In the genomic region with DNA sequence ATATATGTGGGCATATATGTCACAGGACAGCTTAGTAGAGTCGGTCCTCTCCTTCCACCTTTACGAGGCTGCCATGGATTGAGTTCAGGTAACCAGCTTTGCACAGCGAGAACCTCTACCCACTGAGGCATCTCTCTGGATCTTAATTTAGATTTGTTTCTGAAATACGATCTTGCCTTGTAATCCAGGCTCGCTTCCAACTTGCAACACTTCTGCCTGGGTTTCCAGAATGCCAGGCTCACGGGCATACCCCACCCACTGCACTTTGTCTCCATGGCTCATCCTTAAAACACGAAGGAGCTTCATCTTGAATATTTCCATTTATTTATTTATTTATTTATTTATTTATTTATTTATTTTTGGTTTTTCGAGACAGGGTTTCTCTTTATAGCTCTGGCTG, we compare ENCODE assay signal across 29 mouse cellular contexts.
DNase-seq lines count a peak whose midpoint lies in the region; ATAC-seq and TF ChIP-seq lines count a peak whose summit lies in the region.
"Had no signal": no experiment of that assay in that cellular context is flagged by ENCODE, and none has a peak within 500 bp of the region (broad histone marks: within the 10 kb centered on the region; RNA-seq: fewer than 3 reads in every experiment).

No protein-coding gene starts in this region.

- H3K36me3 ChIP-seq in midbrain, embryonic 11.5 days (ENCODE audit: control insufficient read depth, insufficient read depth, low read length) = no peaks in the 10 kb centered on the region
- H3K36me3 ChIP-seq in midbrain, embryonic 15.5 days (replicated peaks) = no peaks in the 10 kb centered on the region
- H3K36me3 ChIP-seq in liver, postnatal 0 days (replicated peaks; ENCODE audit: insufficient read depth, low read length) = no peaks in the 10 kb centered on the region
- H3K36me3 ChIP-seq: embryonic facial prominence, embryonic 12.5 days; embryonic facial prominence, embryonic 15.5 days; forebrain, embryonic 12.5 days; forebrain, embryonic 15.5 days; G1E; heart, embryonic 12.5 days; heart, embryonic 15.5 days; hindbrain, embryonic 12.5 days; hindbrain, embryonic 15.5 days had no signal

- no peak overlapping the region for H3K9ac ChIP-seq in midbrain, embryonic 11.5 days (ENCODE audit: low read length)
- H3K9ac ChIP-seq in midbrain, embryonic 15.5 days = no peak overlapping the region
- H3K9ac ChIP-seq in liver, postnatal 0 days (replicated peaks) = no peak overlapping the region
- H3K9ac ChIP-seq: embryonic facial prominence, embryonic 12.5 days; embryonic facial prominence, embryonic 15.5 days; forebrain, embryonic 12.5 days; forebrain, embryonic 15.5 days; heart, embryonic 12.5 days; heart, embryonic 15.5 days; hindbrain, embryonic 12.5 days; hindbrain, embryonic 15.5 days had no signal

- no peak for TF ChIP-seq CTCF in gastrocnemius, adult 2 months (IDR thresholded peaks at IDR 0.05)
- no peak for TF ChIP-seq CTCF in liver, postnatal 0 days (IDR thresholded peaks at IDR 0.05; ENCODE audit: low read depth)

- WGBS in midbrain, embryonic 11.5 days = 86% methylated on average over 8 of the region's 8 CpGs
- 93% methylated on average over 8 of the region's 8 CpGs for WGBS in midbrain, embryonic 15.5 days
- WGBS in liver, postnatal 0 days (ENCODE audit: insufficient replicate concordance) = 76% methylated on average over 8 of the region's 8 CpGs

- no peak overlapping the region for H3K4me3 ChIP-seq in gastrocnemius, adult 2 months
- H3K4me3 ChIP-seq in midbrain, embryonic 11.5 days (ENCODE audit: low read depth, low read length) = no peak overlapping the region
- H3K4me3 ChIP-seq in midbrain, embryonic 15.5 days = no peak overlapping the region
- no peak overlapping the region for H3K4me3 ChIP-seq in liver, postnatal 0 days (ENCODE audit: low read depth, low read length)
- H3K4me3 ChIP-seq: embryonic facial prominence, embryonic 12.5 days; embryonic facial prominence, embryonic 15.5 days; forebrain, embryonic 12.5 days; forebrain, embryonic 15.5 days; heart, embryonic 12.5 days; heart, embryonic 15.5 days; hindbrain, embryonic 12.5 days; hindbrain, embryonic 15.5 days had no signal

- H3K27ac ChIP-seq in gastrocnemius, adult 2 months = peak overlapping the region; percentile 75
- H3K27ac ChIP-seq in midbrain, embryonic 11.5 days (ENCODE audit: low read depth, low read length) = no peak overlapping the region
- H3K27ac ChIP-seq in midbrain, embryonic 15.5 days = no peak overlapping the region
- no peak overlapping the region for H3K27ac ChIP-seq in liver, postnatal 0 days (ENCODE audit: low read depth)
- H3K27ac ChIP-seq: embryonic facial prominence, embryonic 12.5 days; embryonic facial prominence, embryonic 15.5 days; forebrain, embryonic 12.5 days; forebrain, embryonic 15.5 days; heart, embryonic 15.5 days; hindbrain, embryonic 12.5 days; hindbrain, embryonic 15.5 days had no signal

- H3K9me3 ChIP-seq in midbrain, embryonic 11.5 days (ENCODE audit: control insufficient read depth, low read length) = no peaks in the 10 kb centered on the region
- H3K9me3 ChIP-seq in midbrain, embryonic 15.5 days = no peaks in the 10 kb centered on the region
- no peaks in the 10 kb centered on the region for H3K9me3 ChIP-seq in liver, postnatal 0 days (ENCODE audit: low read length)
- H3K9me3 ChIP-seq: embryonic facial prominence, embryonic 12.5 days; embryonic facial prominence, embryonic 15.5 days; forebrain, embryonic 12.5 days; forebrain, embryonic 15.5 days; G1E; heart, embryonic 12.5 days; heart, embryonic 15.5 days; hindbrain, embryonic 12.5 days; hindbrain, embryonic 15.5 days had no signal

- no peak for ATAC-seq in midbrain, embryonic 11.5 days (ENCODE audit: low FRiP score)
- no peak for ATAC-seq in midbrain, embryonic 15.5 days (replicated peaks)
- no peak for ATAC-seq in liver, postnatal 0 days
- ATAC-seq: activated CD4-positive, CD25-positive, alpha-beta regulatory T cell, adult 4 months; forebrain, embryonic 15.5 days; intestine, postnatal 0 days had no signal

- DNase-seq in gastrocnemius, adult 2 months = peak; percentile 75
- DNase-seq in gastrocnemius, postnatal 10 days = no peak
- peak; percentile 17 for DNase-seq in midbrain, embryonic 11.5 days (ENCODE audit: low spot score, missing footprints)
- peak; percentile 13 to 39 for DNase-seq in gastrocnemius, adult 8-10 months (ENCODE audit: low spot score in 2 of 2)
- peak; percentile 68 for DNase-seq in skeletal muscle tissue, adult 2 months (ENCODE audit: low read depth, low spot score)
- DNase-seq in liver, postnatal 0 days = no peak
- no peak for DNase-seq in urinary bladder, adult 18-20 months (ENCODE audit: low spot score in 2 of 2)
- DNase-seq: adrenal gland, postnatal 10 days; adrenal gland, postnatal 36 days; B cell, adult 2 months; cerebellum, adult 11 months; cerebellum, adult 2 months; cerebellum, adult 9-11 months; cerebellum, postnatal 25 days; heart, postnatal 10 days; kidney, adult 2 months had no signal

- no peak for TF ChIP-seq EP300 in liver, postnatal 0 days (IDR thresholded peaks at IDR 0.05; ENCODE audit: low read depth)

- H3K4me2 ChIP-seq in midbrain, embryonic 11.5 days = no peak overlapping the region
- no peak overlapping the region for H3K4me2 ChIP-seq in midbrain, embryonic 15.5 days
- no peak overlapping the region for H3K4me2 ChIP-seq in liver, postnatal 0 days (ENCODE audit: low read depth, low read length)
- H3K4me2 ChIP-seq: embryonic facial prominence, embryonic 12.5 days; embryonic facial prominence, embryonic 15.5 days; forebrain, embryonic 12.5 days; forebrain, embryonic 15.5 days; heart, embryonic 12.5 days; heart, embryonic 15.5 days; hindbrain, embryonic 12.5 days; hindbrain, embryonic 15.5 days had no signal

- peaks cover 2% of the 10 kb centered on the region; the same call in 1 of the 2 replicates for H3K4me1 ChIP-seq in midbrain, embryonic 11.5 days (ENCODE audit: control insufficient read depth, insufficient read depth, low read length)
- H3K4me1 ChIP-seq in midbrain, embryonic 15.5 days = no peaks in the 10 kb centered on the region
- H3K4me1 ChIP-seq in liver, postnatal 0 days (ENCODE audit: insufficient read depth) = no peaks in the 10 kb centered on the region
- H3K4me1 ChIP-seq: embryonic facial prominence, embryonic 12.5 days; embryonic facial prominence, embryonic 15.5 days; forebrain, embryonic 15.5 days; hindbrain, embryonic 12.5 days; hindbrain, embryonic 15.5 days had no signal

- intact Hi-C loops in gastrocnemius, adult 2 months (cut with DNase I) = loop anchor here (5.0 kb wide), 1 partner anchor 232 kb away; no protein-coding TSS in a partner anchor

- H3K27me3 ChIP-seq in midbrain, embryonic 11.5 days (ENCODE audit: control insufficient read depth, insufficient read depth, low read length) = no peaks in the 10 kb centered on the region
- no peaks in the 10 kb centered on the region for H3K27me3 ChIP-seq in midbrain, embryonic 15.5 days (replicated peaks)
- H3K27me3 ChIP-seq in liver, postnatal 0 days (ENCODE audit: insufficient read depth, low read length) = no peaks in the 10 kb centered on the region
- H3K27me3 ChIP-seq: CH12.LX; embryonic facial prominence, embryonic 12.5 days; embryonic facial prominence, embryonic 15.5 days; forebrain, embryonic 12.5 days; forebrain, embryonic 15.5 days; heart, embryonic 12.5 days; heart, embryonic 15.5 days; hindbrain, embryonic 12.5 days; hindbrain, embryonic 15.5 days had no signal

Comparison
In these comparisons a context has a peak if more than half of its experiments do, and no peak if none do; other contexts are left out.
1. DNase-seq: peak in gastrocnemius, adult 2 months (single experiment), midbrain, embryonic 11.5 days (single experiment), gastrocnemius, adult 8-10 months (2 of 2) and skeletal muscle tissue, adult 2 months (single experiment); none in gastrocnemius, postnatal 10 days (single experiment), liver, postnatal 0 days (single experiment) and urinary bladder, adult 18-20 months (0 of 2).